Mouse (Mus musculus) brain, adult 2 months (tissue): ENCODE data around the gene Hmgcl.
"Not testable (repeated sequence)": the region's sequence is repeated elsewhere in the genome, so short reads cannot be mapped to it uniquely, and the experiment has no call there.

Experiments used
- DNase-seq: peaks from one replicate; pipeline ENCODE4 v3.0.0; 2011; ENCODE audit warnings: low read depth, low spot score

Hmgcl gene

DNA sequence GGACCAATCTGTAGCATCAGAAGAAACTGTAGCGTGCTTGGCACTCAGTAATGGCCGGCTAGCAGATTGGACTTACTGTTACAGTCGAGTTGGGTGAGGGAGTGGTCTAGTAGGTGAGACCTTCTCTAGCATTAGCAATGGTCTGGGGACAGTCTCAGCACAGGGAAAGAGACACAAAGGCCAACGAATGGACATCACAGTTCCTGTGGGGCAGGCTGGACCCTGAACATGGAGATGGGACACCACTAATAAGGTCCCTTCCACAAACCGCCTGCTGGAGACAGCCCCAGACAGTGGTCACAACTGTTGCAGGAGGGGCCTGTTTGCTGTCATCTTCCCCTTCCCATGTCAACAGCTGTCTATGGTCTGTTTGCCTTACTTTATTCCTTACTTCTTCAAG lies 15.5 kb downstream of the Hmgcl start:
- DNase-seq: no peak

DNA sequence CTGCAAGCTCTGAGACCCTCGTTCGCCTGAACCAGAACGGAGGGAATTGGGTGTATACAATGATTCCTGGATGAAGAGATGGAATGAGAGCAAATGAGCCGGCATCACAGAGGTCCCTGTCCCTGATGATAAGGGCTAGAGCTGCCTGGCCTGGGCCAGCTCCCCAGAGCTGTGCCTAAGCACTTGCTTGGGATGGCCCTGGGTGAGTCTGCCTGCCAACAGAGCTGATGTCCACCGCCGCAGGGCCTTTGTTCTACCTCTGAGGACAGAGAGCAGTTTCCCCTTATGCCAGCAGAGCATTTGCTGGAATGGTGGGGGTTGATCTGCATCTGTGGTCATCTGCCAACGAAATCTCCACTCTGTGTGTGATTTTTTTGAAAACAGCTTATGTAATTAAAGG lies 15.9 kb downstream of the Hmgcl start:
- no peak for DNase-seq

GRCm38 (mm10) chr4:135962946-135963345 lies 16.7 kb downstream of the Hmgcl start:
- DNase-seq: no peak

DNA sequence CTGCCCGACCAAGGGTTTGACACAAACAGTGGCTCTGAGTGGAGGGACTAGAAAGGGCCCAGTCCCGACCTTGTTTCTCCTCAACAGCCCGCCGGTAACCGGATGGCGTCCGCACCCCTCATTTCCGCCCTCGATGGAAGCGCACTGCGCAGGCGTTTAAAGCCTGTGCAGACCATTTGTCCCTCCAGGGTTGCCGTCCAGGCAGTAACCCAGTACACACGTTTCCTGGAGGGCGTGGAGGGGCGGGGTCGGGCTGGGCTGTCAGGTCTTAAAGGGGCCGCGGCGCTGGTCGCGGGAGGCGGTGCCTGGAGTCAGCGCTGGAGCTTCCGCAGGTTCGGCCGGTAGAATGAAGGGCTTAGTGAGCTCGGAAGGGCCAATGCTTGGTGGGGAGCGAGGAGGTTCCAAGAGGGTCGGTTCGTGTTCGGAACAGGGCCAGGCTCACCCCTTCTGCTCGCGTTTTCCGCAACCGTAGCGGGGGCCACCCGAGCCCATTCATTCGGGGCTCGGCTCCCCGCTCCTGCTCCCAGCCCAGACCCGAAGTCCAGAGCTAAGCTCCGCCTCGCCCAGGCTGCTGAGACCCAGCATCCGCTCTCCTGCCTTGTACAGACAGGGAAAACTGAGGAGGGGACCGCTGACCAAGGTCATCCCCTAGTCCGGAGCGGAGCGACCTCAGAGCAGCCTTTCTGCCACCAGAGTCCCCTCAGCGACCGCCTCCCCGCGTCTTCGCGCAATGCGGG lies 17.4 kb downstream of the Hmgcl start, which contains the start of gene Gale:
TSS of gene Gale (plus strand) at position 271 of the 737 bp plus-strand sequence.
- peak; percentile 100 for DNase-seq

- peak; percentile 84 for DNase-seq
Measured at GRCm38 (mm10) chr4:135964426-135964825, 18.2 kb downstream of the Hmgcl start.

DNA sequence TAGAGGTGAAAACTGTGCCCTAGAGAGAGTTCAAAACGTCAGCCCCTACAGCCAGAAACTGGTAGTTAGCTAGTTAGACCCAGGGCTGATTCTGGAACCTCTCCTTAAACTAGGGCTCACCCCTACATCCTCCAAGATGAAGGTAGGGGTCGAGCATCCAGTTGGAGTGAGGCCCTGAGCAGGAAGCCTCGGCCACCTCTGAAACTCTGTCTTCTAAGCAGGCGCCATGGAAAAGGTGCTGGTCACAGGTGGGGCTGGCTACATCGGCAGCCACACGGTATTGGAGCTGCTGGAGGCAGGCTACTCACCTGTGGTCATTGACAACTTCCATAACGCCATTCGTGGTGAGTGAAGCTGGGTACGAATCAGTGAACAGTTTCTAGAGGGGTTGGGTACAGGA lies 18.9 kb downstream of the Hmgcl start:
- DNase-seq: no peak

DNA sequence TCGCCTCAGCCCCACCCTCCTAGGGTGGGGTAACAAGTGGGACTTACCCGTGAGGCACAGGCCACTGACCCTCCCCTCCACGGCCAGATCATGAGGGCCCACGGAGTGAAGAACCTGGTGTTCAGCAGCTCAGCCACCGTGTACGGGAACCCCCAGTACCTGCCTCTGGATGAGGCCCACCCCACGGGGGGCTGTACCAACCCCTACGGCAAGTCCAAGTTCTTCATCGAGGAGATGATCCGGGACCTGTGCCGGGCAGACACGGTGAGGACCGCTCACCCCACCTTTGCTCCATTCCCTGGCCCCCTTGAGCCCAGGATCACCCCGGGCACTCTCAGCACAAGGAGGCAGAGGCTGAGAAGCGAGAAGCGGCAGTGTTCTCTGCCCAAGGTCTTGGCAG lies 20.0 kb downstream of the Hmgcl start:
- no peak for DNase-seq

DNA sequence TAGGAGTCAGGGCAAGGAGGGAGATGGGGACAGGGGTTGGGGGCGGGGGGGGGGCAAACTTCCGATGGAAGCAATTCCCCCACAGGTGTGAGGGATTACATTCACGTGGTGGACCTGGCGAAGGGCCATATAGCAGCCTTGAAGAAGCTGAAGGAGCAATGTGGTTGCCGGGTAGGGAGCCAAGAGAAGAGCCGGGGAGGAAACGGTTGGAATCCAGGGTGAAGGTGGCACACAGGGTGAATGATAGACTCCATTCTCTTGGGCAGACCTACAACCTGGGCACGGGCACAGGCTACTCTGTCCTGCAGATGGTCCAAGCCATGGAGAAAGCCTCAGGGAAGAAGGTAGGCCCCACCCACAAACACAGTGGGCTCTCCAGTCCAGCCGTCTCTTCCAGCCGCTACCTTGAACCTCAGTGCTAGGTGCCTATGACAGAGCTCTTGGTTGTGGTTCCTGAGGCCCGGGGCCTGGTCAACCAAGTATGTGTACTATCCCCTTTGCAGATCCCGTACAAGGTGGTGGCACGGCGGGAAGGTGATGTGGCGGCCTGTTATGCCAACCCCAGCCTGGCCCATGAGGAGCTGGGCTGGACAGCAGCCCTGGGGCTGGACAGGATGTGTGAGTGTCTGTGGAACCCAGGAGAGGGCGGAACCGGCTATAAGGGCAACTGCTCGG lies 21.0 kb downstream of the Hmgcl start:
- DNase-seq: no peak

DNA sequence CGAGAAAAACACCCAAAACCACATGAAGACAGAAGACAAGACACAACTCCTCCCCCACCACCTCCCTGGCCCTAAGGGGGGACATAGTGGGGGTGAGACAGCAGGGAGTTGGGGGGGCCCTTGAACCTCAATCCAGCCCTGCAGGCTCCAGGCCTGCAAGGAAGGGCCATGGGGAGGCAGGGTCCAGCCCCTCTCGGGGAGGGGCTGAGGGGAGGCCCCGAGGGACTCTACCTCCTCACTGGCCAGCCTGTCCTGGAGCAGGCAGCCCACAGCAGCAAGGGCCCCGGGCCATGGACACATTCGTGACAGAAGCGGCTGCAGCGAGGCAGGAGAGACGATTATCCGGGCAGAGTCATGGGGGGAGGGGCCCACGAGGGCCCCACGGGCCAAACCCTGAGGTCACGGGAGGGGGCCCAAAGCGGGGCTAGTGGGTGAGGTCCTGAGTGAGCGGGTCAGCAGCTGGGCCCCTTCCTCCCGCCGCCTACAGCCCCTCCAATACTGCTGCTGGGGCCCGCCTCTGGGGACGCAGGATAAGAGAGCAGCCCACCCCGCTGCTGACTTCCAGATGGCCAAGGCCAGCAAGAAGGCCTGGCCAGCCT lies 22.1 kb downstream of the Hmgcl start:
- DNase-seq: no peak

DNA sequence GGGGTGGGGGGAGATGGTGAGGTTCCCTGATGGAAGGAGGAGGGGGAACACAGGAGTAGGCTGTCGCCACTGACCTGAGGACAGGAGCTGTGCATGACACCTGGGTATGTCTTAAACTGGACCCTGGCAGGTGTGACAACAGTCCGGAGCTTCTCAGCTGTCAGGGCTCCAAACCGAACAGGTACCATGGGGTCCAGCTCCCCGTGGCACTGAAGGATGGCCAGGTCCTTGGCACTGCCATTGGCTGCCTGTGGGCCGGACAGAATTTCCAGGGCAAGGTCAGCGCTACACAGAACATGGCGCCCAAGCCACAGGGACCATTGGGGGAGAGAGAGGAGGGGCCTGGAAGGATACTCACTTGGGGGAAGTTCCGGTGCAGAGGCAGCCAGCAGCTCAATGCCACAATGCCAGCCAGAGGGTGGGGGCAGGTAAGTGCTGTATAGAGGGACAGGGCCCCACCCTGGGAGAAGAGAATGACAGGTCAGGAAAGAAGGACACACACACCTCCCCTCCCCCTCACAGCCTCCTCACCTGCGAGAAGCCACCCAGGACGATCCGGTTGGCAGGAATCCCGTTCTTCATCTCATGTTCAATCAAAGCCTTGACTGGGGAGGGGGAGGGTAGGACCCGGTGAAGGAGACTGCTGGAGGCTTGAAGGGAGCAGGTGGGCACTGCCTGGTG lies 23.0 kb downstream of the Hmgcl start:
- no peak for DNase-seq

DNA sequence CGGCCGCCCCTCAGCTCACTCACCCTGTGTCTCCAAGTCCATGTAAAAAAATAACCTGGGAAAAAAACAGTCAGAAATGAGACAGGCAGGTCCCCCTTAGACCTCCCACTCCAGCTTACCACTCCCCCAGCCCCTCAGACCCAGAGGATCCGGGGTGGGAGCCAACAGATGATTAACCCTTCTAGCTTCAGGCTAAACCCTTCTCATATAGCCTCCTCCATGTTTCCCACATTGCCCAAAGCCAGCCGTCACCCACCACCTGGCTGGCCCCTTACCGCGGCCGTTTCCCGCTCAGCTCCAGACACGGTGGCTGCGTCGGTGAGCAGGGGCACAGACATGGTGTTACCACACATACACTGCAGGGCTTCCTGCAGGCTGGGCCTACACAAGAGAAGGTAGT lies 24.3 kb downstream of the Hmgcl start:
- DNase-seq: no peak

- no peak for DNase-seq
Measured at GRCm38 (mm10) chr4:135971805-135972555, 25.7 kb downstream of the Hmgcl start.

DNA sequence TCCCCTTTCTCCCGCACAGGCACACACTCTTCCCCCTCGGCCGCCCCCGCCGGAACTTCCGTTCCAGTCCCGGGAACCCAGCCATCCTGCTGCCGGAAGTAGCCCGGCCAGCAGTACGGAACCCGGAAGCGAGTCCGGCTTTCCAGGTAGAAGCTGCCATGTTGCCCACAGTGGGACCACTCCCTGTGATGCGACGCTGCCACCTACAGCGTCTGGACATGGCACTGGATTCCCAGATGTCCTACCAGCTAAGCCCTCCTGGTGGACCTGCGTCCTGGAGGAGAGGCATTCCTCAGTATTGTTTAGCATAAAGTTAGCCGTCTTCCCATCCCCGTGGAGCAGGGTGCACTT lies 26.3 kb downstream of the Hmgcl start, which contains the start of gene Lypla2:
TSS of gene Lypla2 (minus strand) at position 71 of the 351 bp plus-strand sequence.
- DNase-seq: peak; percentile 97

- no peak for DNase-seq
Measured at GRCm38 (mm10) chr4:135972911-135973811, 26.9 kb downstream of the Hmgcl start.

GRCm38 (mm10) chr4:135976146-135976545 lies 29.9 kb downstream of the Hmgcl start:
- no peak for DNase-seq

- DNase-seq: not testable (repeated sequence)
Measured at GRCm38 (mm10) chr4:135980223-135980622, 34.0 kb downstream of the Hmgcl start.

DNA sequence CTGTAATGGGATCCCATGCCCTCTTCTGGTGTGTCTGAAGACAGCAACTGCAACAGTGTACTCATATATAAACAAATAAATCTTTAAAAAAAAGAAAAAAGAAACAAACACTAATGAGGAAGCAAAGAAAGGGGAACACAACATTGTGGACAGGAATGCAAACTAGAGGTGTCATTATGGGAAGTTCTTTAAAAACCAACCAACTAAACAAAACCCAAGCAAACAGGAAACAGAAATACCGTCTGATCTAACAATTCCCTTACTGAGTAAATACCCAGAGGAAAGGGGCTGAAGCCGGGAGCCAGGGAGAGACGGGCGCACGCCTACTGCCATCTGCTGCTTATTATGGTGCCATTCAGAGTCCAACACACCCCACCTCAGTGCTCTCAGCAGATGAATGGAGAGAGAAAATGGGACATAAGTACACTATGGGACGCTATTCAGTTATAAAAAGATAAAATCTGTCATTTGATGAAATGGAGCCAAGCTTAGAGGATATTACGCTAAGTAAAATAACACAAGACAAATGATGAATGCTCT lies 35.3 kb downstream of the Hmgcl start:
- peak; percentile 93 for DNase-seq

DNA sequence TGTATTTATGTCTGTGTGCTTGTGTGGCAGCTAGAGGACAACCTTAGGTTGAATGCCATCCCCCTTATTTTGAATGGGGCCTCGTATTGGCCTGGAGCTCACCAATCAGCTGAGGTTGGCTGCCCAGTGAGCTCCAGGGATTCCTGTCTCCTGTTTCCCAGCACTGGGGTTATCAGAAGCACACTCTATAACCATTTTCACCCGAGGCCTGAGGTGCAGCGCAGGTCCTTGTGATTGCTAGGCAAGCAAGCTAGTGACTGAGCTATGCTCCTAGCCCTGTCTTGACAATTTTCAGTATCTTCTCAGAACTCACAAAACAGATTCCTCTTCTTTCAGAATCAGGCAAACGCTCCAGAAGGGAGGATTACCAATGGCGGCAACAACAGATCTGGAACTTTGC lies 38.3 kb downstream of the Hmgcl start:
- DNase-seq: no peak

DNA sequence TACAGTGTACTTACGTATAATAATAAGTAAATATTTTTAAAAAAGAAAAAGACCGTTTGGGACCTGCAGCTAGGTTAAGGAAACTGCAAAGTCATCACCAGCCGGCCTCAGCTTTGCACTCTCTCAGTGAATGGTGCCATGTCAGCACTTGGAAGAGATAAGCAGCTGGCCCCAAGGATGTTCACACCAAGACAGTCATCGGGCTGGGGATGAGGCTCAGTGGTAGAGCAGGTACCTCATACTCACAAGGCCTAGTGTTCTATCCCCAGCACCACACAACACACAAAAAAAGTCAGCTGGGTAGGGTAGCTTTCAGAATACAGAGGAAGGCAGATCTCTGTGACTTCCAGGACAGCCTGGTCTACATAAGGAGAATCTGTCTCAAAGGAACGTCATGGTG lies 38.9 kb downstream of the Hmgcl start:
- DNase-seq: no peak

DNA sequence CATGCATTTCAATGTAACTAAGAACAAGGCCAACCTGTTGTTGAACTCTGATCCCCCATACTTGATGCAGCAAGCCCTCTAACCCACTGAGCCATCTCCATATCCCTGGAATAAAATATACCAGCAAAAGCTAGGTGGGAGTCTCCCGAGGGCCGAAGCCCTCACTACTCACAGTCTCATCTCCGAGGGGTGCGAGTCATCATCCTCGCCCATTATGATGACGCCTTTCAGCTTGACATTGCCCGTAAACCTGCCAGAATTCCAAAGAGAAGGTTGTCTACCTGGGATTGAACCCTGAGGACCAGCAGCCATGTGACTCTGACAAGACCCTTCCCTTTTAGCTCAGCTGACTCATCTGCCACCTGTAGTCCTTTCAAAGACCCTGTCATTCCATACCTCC lies 39.5 kb downstream of the Hmgcl start:
- no peak for DNase-seq
